Mouse (Mus musculus): Measurements from ENCODE around the gene Abhd16a.

Abhd16a gene

DNA sequence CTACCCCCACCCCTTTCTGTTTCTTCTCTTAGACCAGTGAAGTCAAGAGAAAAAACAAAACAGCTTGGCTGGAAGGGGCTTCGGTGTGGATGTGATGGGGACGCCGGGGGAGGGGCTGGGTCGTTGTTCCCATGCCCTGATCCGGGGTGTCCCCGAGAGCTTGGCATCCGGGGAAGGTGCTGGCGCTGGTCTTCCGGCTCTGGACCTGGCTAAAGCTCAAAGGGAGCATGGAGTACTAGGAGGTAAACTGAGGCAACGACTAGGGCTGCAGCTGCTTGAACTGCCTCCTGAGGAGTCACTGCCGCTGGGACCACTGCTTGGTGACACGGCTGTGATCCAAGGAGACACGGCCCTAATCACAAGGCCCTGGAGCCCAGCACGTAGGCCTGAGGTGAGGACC is 29.0 kb upstream of the Abhd16a start:
- DNase-seq (ENCODE audit: low spot score): no peak

DNA sequence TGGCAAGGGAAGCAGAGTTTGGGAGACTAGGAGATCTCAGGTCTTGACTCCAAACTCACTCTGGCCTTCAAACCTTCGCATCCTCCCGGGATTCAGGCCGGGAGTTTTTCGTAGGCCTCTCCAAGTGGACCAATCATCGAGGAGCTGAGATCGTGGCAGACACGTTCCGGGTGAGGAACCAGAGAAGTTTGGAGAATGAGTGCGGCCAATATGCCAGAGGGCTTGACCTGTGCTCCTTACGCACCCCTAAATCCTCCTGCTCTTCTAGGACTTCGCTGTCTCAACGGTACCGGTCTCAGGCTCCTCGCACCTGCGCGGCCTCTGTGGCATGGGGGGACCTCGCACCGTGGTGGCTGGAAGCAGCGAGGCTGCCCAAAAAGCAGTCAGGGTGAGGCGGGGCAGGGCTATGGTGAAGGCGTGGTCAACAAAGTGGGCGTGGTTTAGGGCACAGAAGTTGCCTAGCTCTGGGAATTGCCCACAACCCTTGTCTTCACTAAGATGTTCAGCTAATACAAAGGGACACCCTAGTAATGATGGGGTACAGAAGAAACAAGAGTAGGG is 28.2 kb upstream of the Abhd16a start:
- DNase-seq (ENCODE audit: low spot score): peak; percentile 49

DNA sequence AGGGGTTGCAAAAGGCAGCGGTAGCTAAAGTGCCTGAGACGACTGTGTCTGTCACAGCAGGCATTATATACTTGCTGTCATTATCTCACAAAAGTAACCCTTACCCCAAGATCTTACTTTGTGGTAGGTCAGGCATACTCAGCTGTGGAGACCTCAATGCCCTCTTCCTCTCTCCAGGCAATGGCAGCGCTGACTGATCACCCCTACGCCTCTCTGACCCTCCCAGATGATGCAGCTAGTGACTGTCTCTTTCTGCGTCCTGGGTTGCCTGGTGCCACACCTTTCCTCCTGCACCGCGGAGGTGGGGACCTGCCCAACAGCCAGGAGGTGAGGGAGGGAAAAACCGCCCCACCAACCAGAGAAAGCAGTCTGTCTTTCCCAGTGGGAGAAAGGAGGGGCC is 27.8 kb upstream of the Abhd16a start:
- DNase-seq (ENCODE audit: low spot score): no peak

DNA sequence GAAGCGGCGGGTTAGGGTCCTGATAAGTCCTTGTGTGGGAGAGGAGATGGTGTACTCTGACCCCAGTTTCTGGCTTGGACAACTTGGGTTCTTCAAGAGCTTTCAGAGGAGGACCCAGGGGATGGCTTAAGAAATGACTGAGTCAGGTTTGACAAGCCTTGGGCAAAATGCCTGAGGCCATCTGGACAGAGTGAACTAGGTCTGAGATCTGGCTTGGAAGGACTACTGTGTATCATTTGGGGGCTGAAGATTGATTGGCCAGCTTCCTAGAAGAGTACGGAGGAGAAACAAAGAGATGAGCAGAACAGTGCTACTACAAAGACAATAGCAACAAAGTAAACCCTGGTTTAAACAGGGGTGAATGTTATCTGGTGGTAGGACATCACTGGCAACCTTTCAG is 25.6 kb upstream of the Abhd16a start:
- no peak for DNase-seq (ENCODE audit: low spot score)

DNA sequence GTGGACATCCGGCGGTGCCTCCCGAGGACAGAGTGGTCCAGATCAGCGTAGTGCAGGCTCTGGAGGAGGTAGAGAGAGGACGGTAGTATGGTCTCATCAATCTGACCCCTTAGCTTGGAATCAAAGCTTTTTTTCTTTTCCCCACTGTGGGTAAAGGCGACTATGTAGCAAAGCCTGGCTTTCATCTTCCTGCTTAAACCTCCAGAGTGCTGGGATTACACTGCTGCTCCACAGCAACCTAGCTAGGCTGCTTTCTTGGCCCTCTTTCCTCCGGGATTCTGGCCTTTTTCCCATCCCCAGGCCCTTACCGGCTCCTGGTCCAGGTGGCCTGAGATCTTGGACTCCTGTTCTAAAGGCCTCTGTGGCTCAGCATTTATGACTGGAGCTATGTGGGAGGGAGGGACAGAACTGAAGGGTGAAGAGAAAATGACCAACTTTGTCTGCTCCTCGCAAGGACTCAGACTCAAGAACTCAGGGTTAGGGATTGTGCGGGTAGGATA is 24.6 kb upstream of the Abhd16a start:
- DNase-seq (ENCODE audit: low spot score): no peak

DNA sequence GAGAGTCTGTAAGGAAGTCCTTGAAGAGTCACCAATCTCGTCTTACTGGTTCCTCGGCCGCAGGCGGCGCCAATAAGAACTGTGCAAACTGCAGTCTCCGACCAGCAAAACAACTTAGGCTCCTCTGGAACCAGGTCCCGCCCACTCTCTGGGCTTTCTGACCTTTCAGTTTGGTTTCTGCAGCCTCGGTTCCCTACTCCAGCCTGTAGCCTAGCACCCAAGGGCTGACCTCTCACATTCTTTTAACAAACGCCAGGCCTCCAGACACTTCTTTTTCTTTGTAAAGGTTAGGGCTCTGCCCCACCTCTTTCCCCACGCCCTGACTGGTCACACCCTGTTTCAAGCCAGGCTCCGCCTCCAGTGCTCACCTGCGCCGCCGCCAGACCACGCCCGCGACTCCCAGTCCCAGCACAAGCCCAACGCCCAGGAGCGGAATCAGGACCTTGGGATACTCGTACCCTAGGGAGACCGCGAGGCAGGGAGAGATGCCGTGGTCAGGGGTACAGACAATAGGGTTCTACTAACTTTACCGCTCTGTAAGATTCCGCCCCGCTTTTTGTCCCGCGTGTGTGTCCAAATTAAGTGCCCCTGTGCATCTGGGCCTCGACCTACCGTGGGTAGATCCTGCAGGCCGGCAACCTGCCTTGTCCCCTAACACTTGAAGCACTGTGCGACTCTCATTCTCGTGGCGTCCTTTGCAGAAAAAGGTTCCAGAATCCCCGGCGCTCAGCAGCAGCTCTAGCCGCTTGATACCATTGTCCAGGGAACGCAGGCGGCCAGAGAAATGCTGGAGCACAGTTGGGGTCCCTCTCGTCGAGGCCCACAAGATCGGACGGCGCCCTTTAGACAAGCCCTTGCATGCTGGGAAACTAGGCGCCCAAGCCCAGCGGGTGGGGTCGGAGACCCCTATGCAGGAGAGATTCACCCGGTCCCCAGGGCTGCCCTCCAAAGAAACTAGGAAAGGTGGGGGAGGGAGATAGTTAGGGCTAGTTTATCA is 23.8 kb upstream of the Abhd16a start, which contains the start of gene Ly6g6c:
TSS of gene Ly6g6c (plus strand) at position 438 of the 997 bp plus-strand sequence.
- DNase-seq (ENCODE audit: low spot score): no peak

DNA sequence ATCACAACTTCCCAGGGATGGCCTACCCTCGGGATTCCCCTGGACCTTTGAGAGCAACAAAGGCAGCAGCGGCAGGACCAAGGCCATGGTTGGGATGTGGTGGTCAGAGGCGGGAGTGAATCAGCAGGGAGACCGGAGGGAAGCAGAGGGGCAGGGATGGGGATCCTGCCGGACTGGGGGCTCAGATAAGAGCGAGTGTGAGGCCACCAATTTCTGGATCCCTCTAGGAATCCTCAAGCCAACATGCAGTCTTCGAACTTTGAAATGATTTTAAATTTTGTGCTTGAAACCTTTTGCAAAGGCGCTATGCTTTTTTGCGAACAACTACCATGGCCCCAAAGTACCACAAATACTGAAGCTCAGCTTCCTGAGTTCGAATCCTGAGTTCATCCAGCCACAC is 23.0 kb upstream of the Abhd16a start, which contains the start of gene Mpig6b:
TSS of gene Mpig6b (minus strand) at position 101 of the 400 bp plus-strand sequence.
- no peak for DNase-seq (ENCODE audit: low spot score)

DNA sequence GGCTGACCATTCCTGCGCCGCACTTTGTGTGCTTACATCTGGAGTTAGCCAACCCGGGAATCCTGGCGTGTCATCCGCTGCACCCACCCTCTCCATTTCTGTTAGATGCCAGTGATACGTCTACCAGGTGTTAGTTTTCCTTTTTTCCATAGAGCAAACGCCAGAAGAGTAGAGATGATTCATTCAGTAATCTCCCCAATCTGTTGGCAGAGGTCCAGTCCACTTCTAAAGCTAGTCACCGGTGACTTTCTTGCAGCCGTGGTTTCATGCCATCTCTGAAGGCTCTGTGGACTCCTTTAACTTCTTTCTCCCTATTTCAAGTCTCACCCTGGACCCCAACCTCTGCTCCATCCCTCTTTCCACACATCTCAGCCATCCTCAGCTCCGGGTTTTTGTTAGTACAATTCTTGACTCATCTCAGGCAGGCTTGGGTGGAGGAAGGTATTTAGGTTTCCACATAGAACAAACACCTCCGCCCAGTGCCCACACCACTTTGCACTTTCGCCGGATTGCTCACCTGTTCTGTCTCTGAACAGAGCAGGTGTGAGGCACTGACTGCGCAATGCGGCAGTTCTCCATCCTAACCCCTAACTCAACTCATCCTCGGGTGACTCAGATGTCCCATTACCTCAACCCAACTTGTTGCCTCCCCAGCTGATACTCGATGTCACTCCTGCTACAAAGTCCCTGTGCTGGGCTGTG is 20.7 kb upstream of the Abhd16a start:
- no peak for DNase-seq (ENCODE audit: low spot score)

DNA sequence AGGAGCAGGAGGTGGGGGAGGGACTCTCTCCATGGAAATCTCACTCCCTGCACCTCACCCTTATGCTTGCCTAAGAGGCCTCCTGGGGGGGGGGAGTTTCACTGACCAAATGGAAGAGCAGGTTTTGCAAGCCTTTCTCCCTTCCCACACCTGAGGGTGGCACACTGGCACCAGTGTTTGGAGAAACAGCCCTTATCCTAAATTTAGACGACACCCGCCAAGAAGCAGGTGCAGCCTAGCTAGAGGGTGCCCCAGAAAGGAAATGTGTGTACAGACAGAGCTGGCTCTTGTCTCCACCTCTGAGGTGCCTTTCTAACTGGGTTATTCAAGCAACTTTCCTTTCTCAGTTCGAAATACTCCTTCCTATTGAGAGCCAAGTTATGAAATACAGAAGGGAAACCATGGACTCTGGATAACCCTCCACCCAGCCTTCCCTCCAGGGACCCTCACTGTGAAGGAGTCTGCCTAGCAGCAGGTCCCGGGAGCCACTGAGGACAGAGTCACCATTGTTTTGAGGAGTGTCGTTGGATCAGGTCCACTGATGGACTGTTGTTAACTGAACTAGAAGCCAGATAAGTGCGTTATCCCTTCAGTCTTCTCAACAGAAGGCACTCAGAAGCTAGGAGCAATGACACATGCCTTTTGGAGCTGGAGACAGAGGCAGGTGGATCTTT is 18.4 kb upstream of the Abhd16a start:
- DNase-seq (ENCODE audit: low spot score): no peak

DNA sequence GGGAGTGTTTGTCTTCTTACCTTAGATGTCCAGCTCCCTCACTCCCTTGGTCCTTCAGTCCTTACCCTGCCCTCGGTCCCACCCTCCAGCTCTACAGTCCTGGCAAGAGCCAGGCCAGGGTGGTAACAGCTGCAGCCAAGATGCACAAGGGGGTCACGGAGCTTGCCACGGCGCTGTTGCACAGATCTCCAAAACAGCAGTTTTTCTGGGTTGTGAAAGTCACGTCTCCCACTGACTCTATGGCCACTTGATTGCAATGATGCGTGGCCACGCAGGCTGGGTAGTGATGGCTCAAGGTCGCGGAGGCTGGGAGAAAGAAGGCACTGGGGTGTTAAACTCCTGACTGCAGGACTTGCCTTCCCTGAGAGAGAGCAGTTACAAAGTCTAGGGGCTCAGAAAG is 17.6 kb upstream of the Abhd16a start:
- no peak for DNase-seq (ENCODE audit: low spot score)

DNA sequence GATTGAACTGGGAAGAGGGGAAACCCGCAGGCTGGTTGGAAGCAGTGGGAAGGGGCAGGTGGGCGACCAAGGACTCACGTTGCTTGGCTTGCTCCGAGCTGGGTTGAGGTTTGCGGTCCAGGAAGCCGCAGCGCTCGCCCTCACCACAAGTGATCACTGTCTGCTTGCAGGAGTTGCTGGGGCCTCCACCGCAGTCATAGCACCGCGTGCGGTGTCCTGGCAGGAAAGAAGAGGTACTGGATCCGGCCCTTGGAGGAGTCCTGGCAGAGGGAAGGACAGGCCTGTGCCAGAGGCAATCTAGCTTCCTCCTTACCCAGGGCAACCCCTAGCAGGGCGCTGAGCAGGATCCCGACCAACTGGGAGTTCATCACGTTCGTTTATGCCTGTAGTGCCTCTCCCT is 15.0 kb upstream of the Abhd16a start:
- no peak for DNase-seq (ENCODE audit: low spot score)

DNA sequence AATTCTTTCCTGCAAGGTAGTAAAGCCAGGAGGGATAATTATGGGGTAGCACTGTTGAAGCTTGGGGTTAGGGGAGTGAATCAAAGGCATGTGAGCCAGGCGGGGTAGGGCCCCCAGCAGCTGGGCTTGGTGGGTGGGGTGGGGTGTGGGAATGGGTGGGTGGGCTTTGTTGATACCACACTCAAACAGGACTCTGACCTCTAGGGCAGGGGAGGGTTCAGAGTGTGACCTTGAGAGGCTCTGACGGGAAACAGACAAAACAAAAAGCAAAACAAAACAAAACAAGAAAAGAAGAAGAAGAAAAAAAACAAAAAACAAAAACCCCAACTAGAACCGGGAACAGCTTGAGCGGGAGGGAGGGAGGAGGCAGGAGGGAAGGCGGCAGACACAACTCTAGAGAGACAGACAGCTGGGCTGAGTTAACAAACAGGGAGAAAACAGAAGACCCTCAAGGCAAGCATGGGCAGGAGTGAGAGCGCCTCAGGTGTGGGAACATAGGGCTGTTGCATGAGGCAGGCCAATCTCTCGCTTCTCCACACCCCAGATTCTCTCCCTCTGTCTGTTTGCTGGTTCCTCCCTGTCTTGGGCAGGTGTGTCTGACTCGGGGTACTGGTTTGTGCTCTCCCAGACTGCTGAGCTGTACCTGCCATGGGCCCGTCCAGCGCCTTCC is 12.4 kb upstream of the Abhd16a start, which contains the start of gene Ly6g6e:
TSS of gene Ly6g6e (plus strand) at position 396 of the 670 bp plus-strand sequence.
- no peak for DNase-seq (ENCODE audit: low spot score)

DNA sequence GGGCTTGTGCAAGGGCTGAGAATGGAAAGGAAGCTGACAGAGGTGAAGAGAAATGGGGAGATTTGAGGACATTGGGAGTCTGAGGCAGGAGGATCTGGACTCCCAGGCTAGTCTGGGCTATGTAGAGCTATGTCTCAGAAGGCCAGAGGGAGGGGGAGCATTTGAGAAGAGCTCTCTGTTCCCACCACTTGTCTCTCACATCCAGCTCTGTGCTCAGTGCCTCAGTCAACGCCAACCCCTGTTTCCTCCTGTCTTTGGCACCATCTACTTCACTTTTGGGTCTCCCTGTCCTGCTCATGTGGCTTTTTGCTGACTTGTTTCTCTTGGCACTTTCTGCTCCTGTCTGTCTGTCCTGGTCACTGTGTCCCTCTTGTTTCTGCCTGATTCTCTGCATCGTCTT is 11.8 kb upstream of the Abhd16a start:
- no peak for DNase-seq (ENCODE audit: low spot score)

DNA sequence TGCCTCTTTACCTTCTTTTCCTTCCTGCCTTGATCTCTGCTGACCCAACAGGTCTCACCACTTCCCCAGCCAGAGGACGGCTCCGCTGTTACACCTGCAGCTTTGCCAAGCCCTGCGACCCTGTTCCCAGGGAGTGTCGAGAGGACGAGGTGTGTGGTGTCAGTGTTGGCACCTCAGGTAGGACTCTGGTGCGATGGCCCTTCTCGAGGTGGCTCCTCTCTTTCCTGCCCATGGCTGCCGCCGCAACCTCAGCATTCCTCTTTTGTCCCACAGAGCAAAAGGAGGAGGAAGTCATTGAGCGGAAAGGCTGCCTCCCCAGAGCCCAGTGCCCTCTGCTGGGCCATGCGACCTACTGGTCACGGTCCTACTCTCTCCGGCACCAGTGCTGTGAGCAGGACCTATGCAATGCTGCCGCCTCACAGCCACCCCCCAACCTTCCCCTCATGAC is 11.3 kb upstream of the Abhd16a start, which contains the start of gene Ly6g6d:
TSS of gene Ly6g6d (minus strand) at position 280 of the 448 bp plus-strand sequence.
- no peak for DNase-seq (ENCODE audit: low spot score)

DNA sequence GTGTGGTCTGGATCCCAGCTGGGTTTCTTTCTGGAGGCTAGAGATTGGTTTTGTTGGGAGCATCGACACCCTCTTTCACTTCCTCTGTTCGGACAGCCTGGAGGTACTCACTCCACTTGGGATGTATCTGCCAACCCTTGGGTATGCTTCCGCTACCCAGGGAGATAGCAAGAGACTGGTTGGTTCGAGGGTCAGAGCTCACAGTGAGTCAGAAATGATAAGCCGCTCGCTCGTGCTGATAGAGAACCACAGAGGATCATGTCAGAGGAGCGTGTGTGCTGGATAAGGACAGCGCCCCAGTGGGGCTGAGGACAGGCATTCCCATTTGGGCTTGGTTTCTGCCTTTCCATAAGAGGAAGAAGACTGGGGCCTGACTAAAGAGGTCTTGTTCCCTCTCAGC is 9.3 kb upstream of the Abhd16a start:
- DNase-seq (ENCODE audit: low spot score): peak; percentile 80

DNA sequence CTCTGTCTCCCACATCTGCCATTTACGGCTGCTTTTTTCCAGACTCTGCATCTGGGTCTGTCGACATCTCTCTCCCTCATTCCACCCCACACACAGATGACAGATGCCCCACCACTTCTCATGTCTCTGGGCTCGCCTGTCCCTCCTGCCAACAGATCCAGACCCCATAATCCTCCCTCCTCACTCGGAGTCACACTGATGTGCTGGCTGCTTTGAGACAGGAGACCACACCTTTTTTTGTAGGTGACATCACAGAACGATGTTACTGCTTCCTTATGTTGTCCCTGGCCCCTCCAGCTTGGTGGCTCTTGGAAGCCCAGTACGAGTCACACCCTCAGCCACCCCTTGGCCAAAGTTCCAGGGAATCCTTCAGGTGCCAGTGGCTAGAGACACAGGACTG is 8.8 kb upstream of the Abhd16a start:
- peak; percentile 45 for DNase-seq (ENCODE audit: low spot score)

DNA sequence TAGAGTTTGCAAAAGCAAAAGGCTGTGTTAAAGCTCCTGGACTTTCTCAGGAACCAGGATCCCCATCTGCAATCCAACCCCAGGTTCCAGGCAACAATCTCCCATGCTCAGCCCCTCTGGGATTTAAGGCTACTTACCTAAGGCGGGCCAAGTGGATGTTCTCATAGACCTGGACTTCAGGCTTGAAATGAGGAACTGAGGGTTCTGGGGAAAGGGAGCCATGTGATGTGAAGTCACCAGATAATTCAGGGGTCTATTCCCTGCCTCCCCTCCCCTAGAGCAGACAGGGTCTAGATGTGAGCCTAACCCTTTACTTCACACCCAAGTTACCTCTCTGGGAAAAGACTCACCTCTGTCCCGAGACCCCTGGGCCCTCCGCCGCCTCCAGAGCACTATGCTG is 8.4 kb upstream of the Abhd16a start:
- no peak for DNase-seq (ENCODE audit: low spot score)

DNA sequence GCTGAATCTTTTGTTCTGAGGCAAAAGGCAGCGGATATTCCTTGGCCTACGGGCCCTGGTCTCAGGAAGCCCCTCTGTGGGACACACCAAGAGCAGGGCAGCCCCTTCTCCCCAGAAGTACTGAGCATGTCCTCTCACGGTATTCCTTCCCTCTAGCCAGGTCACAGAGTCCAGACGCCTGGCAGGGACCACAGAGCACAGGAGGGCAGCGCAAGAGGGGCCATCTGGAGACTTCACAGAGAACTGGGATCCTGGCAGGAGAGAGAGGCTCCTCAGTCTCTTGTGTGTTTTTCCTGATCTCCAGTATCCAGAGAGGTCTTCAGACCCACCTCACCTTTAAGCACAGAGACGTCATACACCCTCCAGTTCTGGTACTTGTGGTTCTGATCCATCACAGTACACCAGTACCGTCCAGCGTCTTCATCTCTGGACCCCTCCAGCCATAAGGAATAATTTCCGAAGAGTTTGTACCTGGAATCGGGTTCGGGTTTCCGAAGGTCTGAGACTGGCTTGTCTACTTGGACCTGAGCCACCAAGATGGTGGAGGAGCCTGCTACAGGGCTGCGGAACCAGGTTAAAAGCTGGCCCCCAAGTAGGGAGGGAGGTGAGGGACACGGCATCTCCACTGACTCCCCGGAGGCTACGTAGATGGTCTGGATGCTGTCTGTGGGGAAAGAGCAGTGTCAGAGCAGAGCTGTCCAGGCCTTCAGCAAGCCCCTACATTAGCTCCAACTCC is 6.1 kb upstream of the Abhd16a start:
- no peak for DNase-seq (ENCODE audit: low spot score)

DNA sequence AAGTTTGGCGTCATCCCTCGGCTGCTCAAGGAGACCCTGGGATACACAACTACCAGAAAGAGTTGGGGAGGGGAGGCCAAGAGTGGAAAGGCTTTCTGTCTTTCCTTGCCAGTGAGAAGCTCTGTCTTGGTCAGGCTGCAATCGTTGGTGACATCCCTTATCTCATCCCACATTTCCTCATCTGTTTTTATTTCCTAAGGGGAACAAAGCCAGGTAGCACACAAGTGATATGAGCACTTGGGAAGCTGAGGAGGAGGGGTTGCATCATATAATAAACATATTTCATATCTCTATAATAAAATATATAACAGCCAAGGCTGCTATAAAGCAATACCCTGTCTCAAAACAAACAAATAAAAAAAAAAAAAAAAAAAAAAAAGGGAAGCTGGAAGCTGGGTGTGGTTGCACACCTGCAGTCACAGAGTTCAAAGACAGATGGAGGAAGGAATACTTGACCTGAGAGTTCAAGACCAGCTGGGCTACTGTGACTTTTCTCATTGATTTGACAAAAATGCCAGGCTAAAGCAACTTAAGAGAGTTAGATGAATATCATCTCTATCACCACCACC is 5.0 kb upstream of the Abhd16a start:
- no peak for DNase-seq (ENCODE audit: low spot score)

Measured in c-Kit-positive CD71-positive TER-119-positive erythroid progenitor cells, embryonic 14.5 days (primary cell).